Mouse (Mus musculus): ENCODE results near the gene Grm4. TPM values are rescaled to one million over a fixed set of nuclear protein-coding genes. Genes with fewer than 3 reads are reported as not detected.

Gene Grm4
- total and polyA plus RNA-seq, 3 experiments = 0.06 TPM; not detected in 2

GRCm38 (mm10) chr17:27505221-27505881, 15.9 kb downstream of the Grm4 start:
- Histone ChIP-seq H3K27me3 (ENCODE audit: control insufficient read depth in 1 of 2, insufficient read depth in 2 of 2, low read length in 2 of 2) (no peaks in the 10 kb centered on the region; a peak in 1 of 4 replicates), H3K36me3 (ENCODE audit: control insufficient read depth in 1 of 2, insufficient read depth in 2 of 2, low read length in 2 of 2) (peaks cover 0 to 7% of the 10 kb centered on the region in 2 experiments; a peak in 2 of 4 replicates), H3K4me1 (ENCODE audit: control insufficient read depth in 1 of 2, insufficient read depth in 2 of 2, low read length in 2 of 2) (peaks cover 4 to 17% of the 10 kb centered on the region in 2 experiments; a peak in 3 of 4 replicates), H3K4me3 (ENCODE audit: control insufficient read depth in 1 of 2, insufficient read depth in 1 of 2, low read depth in 2 of 2, low read length in 2 of 2) (no peak overlapping the region), H3K9me3 (replicated peaks; ENCODE audit: insufficient read depth, low read length) (no peaks in the 10 kb centered on the region), H3K79me2 (ENCODE audit: control insufficient read depth, insufficient read depth, low read length, poor library complexity) (no peaks in the 10 kb centered on the region), H3K9ac (ENCODE audit: control insufficient read depth, low read depth, low read length, poor library complexity, severe bottlenecking) (no peak overlapping the region), H3K27ac (ENCODE audit: control insufficient read depth, low read depth, low read length) (no peak overlapping the region)
- TF ChIP-seq ZNF384 (IDR thresholded peaks at IDR 0.05; ENCODE audit: low read depth, low read length) = no peak
- TF ChIP-seq UBTF (IDR thresholded peaks at IDR 0.05; ENCODE audit: borderline replicate concordance, insufficient read depth, low read depth, low read length) = no peak
- TF ChIP-seq MAZ (IDR thresholded peaks at IDR 0.05; ENCODE audit: low read depth, low read length) = no peak
- TF ChIP-seq TCF12 (IDR thresholded peaks at IDR 0.05; ENCODE audit: low read depth, low read length) = no peak
- no peak for TF ChIP-seq CTCF (IDR thresholded peaks at IDR 0.05 in 2 of 3, conservative IDR thresholded peaks at IDR 0.05 in 1 of 3; ENCODE audit: control insufficient read depth in 1 of 3, insufficient read depth in 1 of 3, low read depth in 2 of 3, low read length in 3 of 3, poor library complexity in 1 of 3, severe bottlenecking in 1 of 3)
- TF ChIP-seq USF2 (IDR thresholded peaks at IDR 0.05; ENCODE audit: borderline replicate concordance in 1 of 2, insufficient read depth in 1 of 2, low read depth in 1 of 2, low read length in 2 of 2) = no peak
- no peak for TF ChIP-seq MYC (IDR thresholded peaks at IDR 0.05; ENCODE audit: low read depth, low read length)
- TF ChIP-seq GATA1 (IDR thresholded peaks at IDR 0.05; ENCODE audit: low read depth, low read length) = no peak
- TF ChIP-seq KAT2A (conservative IDR thresholded peaks at IDR 0.05; ENCODE audit: low read depth, low read length) = no peak
- TF ChIP-seq MXI1 (IDR thresholded peaks at IDR 0.05; ENCODE audit: low read depth, low read length) = no peak
- no peak for TF ChIP-seq MAFK (IDR thresholded peaks at IDR 0.05; ENCODE audit: borderline replicate concordance, low read depth, low read length)
- TF ChIP-seq HCFC1 (IDR thresholded peaks at IDR 0.05; ENCODE audit: low read depth, low read length) = no peak
- TF ChIP-seq USF1 (IDR thresholded peaks at IDR 0.05; ENCODE audit: low read depth, low read length) = no peak
- TF ChIP-seq POLR2A (IDR thresholded peaks at IDR 0.05; ENCODE audit: control insufficient read depth in 1 of 2, insufficient read depth in 1 of 2, low read depth in 1 of 2, low read length in 2 of 2, poor library complexity in 1 of 2) = no peak
- no peak for TF ChIP-seq GABPA (IDR thresholded peaks at IDR 0.05; ENCODE audit: low read depth, low read length)
- no peak for TF ChIP-seq POLR2AphosphoS5 (IDR thresholded peaks at IDR 0.05; ENCODE audit: borderline replicate concordance, low read depth, low read length)
- no peak for DNase-seq (ENCODE audit: low read depth, low spot score)

- Histone ChIP-seq H3K27ac (ENCODE audit: control insufficient read depth, low read depth, low read length) (no peak overlapping the region), H3K9me3 (replicated peaks; ENCODE audit: insufficient read depth, low read length) (no peaks in the 10 kb centered on the region), H3K27me3 (ENCODE audit: control insufficient read depth in 1 of 2, insufficient read depth in 2 of 2, low read length in 2 of 2) (no peaks in the 10 kb centered on the region), H3K4me1 (ENCODE audit: control insufficient read depth in 1 of 2, insufficient read depth in 2 of 2, low read length in 2 of 2) (peaks cover 4 to 18% of the 10 kb centered on the region in 2 experiments; a peak in 3 of 4 replicates), H3K36me3 (ENCODE audit: control insufficient read depth in 1 of 2, insufficient read depth in 2 of 2, low read length in 2 of 2) (peaks cover 0 to 7% of the 10 kb centered on the region in 2 experiments; a peak in 2 of 4 replicates), H3K4me3 (ENCODE audit: control insufficient read depth in 1 of 2, insufficient read depth in 1 of 2, low read depth in 2 of 2, low read length in 2 of 2) (no peak overlapping the region), H3K9ac (ENCODE audit: control insufficient read depth, low read depth, low read length, poor library complexity, severe bottlenecking) (no peak overlapping the region), H3K79me2 (ENCODE audit: control insufficient read depth, insufficient read depth, low read length, poor library complexity) (no peaks in the 10 kb centered on the region)
- TF ChIP-seq MAX (IDR thresholded peaks at IDR 0.05; ENCODE audit: low read length) (no peak), GABPA (IDR thresholded peaks at IDR 0.05; ENCODE audit: low read depth, low read length) (no peak), JUND (IDR thresholded peaks at IDR 0.05; ENCODE audit: low read depth, low read length) (no peak), POLR2A (IDR thresholded peaks at IDR 0.05; ENCODE audit: control insufficient read depth in 1 of 2, insufficient read depth in 1 of 2, low read depth in 1 of 2, low read length in 2 of 2, poor library complexity in 1 of 2) (no peak), TCF12 (IDR thresholded peaks at IDR 0.05; ENCODE audit: low read depth, low read length) (no peak), NRF1 (IDR thresholded peaks at IDR 0.05; ENCODE audit: insufficient read depth, low read depth, low read length, poor library complexity, severe bottlenecking) (no peak), CTCF (IDR thresholded peaks at IDR 0.05 in 2 of 3, conservative IDR thresholded peaks at IDR 0.05 in 1 of 3; ENCODE audit: control insufficient read depth in 1 of 3, insufficient read depth in 1 of 3, low read depth in 2 of 3, low read length in 3 of 3, poor library complexity in 1 of 3, severe bottlenecking in 1 of 3) (no peak), MAZ (IDR thresholded peaks at IDR 0.05; ENCODE audit: low read depth, low read length) (no peak), ZC3H11A (IDR thresholded peaks at IDR 0.05; ENCODE audit: low read depth, low read length) (no peak), MYC (IDR thresholded peaks at IDR 0.05; ENCODE audit: low read depth, low read length) (no peak), EP300 (IDR thresholded peaks at IDR 0.05; ENCODE audit: low read depth in 1 of 2, low read length in 2 of 2) (no peak), CHD2 (IDR thresholded peaks at IDR 0.05; ENCODE audit: low read length) (no peak), ELF1 (IDR thresholded peaks at IDR 0.05; ENCODE audit: low read depth, low read length) (no peak), ZMIZ1 (IDR thresholded peaks at IDR 0.05; ENCODE audit: low read depth, low read length) (no peak), MAFK (IDR thresholded peaks at IDR 0.05; ENCODE audit: borderline replicate concordance, low read depth, low read length) (no peak)
- DNase-seq (ENCODE audit: low read depth, low spot score) = no peak
These were observed 17.3 kb downstream of the Grm4 start for GRCm38 (mm10) chr17:27503869-27504268.
